Mouse (Mus musculus): ENCODE data around the gene Shc2. TPM values are rescaled to one million over a fixed set of nuclear protein-coding genes. Genes with fewer than 3 reads are reported as not detected.
A peak's percentile ranks its signal among the peaks of the same experiment; 100 is the strongest.

Shc2 gene
- polyA plus RNA-seq, 1 experiment from 2014 or later = 25.3 TPM

DNA sequence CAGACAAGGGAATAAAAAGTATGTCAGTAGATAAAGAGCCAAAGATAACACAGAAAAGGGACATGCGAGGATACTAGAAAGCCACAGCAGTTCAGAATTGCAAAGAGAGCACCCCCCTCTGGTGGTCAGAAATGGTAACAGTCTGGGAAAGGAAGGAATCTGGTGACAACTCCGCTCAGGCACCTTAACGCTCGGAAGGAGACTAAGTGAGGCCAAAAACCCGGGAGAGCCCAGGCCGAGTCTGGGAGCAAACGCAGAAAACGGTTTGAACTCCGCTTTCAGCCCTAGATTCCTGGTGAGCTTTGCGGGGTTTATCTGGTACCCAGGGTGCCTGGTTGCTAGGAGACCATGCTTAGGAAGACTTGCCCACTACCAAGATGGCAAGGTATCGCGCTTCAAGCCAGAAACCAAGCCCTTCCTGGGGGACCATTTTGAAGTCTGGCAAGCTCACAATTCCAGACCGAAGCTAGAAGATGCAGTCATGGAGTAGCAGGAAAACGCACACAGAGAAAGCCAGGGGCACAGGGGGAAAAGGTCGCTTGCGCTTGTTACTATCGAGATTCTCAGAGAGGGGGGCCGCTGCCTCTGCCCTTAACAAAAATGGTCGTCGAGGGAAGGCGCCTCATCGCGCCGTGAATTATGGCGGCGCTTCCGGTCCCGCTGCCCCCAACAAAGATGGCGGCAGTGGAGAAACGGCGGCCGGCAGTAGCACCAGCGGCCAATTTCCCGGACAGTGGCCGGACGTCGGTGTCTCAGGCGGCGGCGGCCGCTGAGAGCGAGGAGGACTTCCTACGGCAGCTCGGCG is 31.3 kb upstream of the Shc2 start, which contains the start of gene Tpgs1:
Gene Tpgs1 (plus strand): TSS at position 599 of the 805 bp plus-strand sequence.
- peak; percentile 88 for ATAC-seq

DNA sequence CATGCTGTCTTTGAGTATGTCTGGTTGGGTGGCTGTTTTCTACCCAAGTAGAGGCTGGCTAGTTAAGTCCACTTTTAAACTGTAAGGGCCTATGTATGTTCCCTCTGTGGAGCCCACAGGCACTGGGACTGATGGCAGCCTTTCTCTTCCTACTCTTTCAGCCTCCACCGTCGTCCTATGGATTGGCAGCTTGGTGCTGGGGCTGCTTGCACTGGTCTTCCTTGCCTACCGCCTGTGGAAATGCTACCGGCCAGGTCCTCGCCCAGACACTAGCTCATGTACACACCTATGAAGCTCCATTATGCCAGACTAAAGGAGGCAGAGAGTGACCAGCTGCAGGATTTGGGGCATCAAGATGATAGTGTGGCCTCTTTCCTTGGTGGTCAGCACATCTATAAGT is 30.4 kb upstream of the Shc2 start:
- Histone ChIP-seq H3K4me3 (ENCODE audit: low read depth, low read length) (peak overlapping the region; percentile 90; the same call in 1 of the 2 replicates), H3K27ac (ENCODE audit: low read length) (peak overlapping the region; percentile 99), H3K36me3 (ENCODE audit: control insufficient read depth, insufficient read depth, low read length) (no peaks in the 10 kb centered on the region), H3K9ac (ENCODE audit: low read depth, low read length) (peak overlapping the region; percentile 31; the same call in 1 of the 2 replicates), H3K4me2 (ENCODE audit: low read length) (peak overlapping the region; percentile 97), H3K4me1 (ENCODE audit: control insufficient read depth, insufficient read depth, low read length) (peaks cover 20% of the 10 kb centered on the region), H3K9me3 (replicated peaks; ENCODE audit: control insufficient read depth, low read length, poor library complexity, severe bottlenecking) (no peaks in the 10 kb centered on the region), H3K27me3 (ENCODE audit: control insufficient read depth, insufficient read depth, low read depth, low read length) (no peaks in the 10 kb centered on the region)
- WGBS = 82% methylated on average over 5 of the region's 5 CpGs
- ATAC-seq = no peak

More for the DNA sequence above, 31.3 kb upstream of the Shc2 start, which contains the start of gene Tpgs1:
- H3K4me1 ChIP-seq (ENCODE audit: control insufficient read depth, insufficient read depth, low read length) = peaks cover 20% of the 10 kb centered on the region
- H3K4me2 ChIP-seq (ENCODE audit: low read length) = peak within 1 kb of the TSS; percentile 97
- H3K27ac ChIP-seq (ENCODE audit: low read length) = peak within 1 kb of the TSS; percentile 99
- no peaks in the 10 kb centered on the region for H3K9me3 ChIP-seq (replicated peaks; ENCODE audit: control insufficient read depth, low read length, poor library complexity, severe bottlenecking)
- peak within 1 kb of the TSS; percentile 90 for H3K4me3 ChIP-seq (ENCODE audit: low read depth, low read length)
- H3K27me3 ChIP-seq (ENCODE audit: control insufficient read depth, insufficient read depth, low read depth, low read length) = no peaks in the 10 kb centered on the region
- under 1% methylated on average over 45 of the region's 45 CpGs for WGBS
- H3K36me3 ChIP-seq (ENCODE audit: control insufficient read depth, insufficient read depth, low read length) = peaks cover 3% of the 10 kb centered on the region; the same call in 1 of the 2 replicates
- peak within 1 kb of the TSS; percentile 93 for H3K9ac ChIP-seq (ENCODE audit: low read depth, low read length)

DNA sequence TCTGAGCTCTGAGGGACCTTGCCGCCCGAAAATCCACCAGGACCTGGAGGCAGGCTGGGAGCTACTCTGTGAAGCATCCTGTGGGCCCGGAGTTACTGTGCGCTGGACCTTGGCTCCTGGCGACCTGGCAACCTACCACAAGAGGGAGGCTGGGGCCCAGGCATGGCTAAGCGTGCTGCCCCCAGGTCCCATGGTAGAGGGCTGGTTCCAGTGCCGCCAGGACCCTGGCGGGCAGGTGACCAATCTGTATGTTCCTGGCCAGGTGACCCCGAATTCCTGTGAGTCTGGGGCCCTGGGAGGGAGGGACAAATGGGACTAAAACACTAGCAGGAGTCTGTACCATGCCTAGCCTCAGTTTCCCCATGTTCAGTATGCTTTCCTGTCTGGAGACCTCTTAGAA is 28.8 kb upstream of the Shc2 start:
- no peak for ATAC-seq

DNA sequence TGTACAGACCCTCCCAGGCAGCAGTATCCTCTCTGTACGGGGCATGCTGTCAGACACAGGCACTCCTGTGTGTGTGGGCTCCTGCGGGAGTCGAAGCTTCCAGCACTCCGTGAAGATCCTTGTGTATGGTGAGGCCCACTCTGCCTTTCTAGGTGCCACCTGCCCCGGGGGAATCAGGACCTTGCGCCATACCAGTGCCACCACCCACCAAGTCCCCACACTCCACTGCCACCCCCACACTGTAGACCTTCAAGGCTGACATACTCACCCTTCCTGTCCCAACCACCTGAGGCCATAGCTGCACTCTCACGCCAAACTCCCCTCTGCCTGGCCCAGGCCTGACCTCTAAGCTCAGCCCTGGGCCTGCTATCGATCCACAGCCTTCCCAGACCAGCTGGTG is 27.3 kb upstream of the Shc2 start:
- Histone ChIP-seq H3K27ac (ENCODE audit: low read length) (no peak overlapping the region), H3K4me1 (ENCODE audit: control insufficient read depth, insufficient read depth, low read length) (peaks cover 8% of the 10 kb centered on the region), H3K9ac (ENCODE audit: low read depth, low read length) (no peak overlapping the region), H3K4me2 (ENCODE audit: low read length) (no peak overlapping the region), H3K4me3 (ENCODE audit: low read depth, low read length) (no peak overlapping the region), H3K9me3 (replicated peaks; ENCODE audit: control insufficient read depth, low read length, poor library complexity, severe bottlenecking) (no peaks in the 10 kb centered on the region), H3K36me3 (ENCODE audit: control insufficient read depth, insufficient read depth, low read length) (no peaks in the 10 kb centered on the region), H3K27me3 (ENCODE audit: control insufficient read depth, insufficient read depth, low read depth, low read length) (no peaks in the 10 kb centered on the region)
- ATAC-seq = no peak
- 81% methylated on average over 8 of the region's 8 CpGs for WGBS

More for the DNA sequence above, 28.8 kb upstream of the Shc2 start:
- H3K36me3 ChIP-seq (ENCODE audit: control insufficient read depth, insufficient read depth, low read length) = no peaks in the 10 kb centered on the region
- H3K4me2 ChIP-seq (ENCODE audit: low read length) = no peak overlapping the region
- peaks cover 20% of the 10 kb centered on the region for H3K4me1 ChIP-seq (ENCODE audit: control insufficient read depth, insufficient read depth, low read length)
- no peak overlapping the region for H3K4me3 ChIP-seq (ENCODE audit: low read depth, low read length)
- no peak overlapping the region for H3K9ac ChIP-seq (ENCODE audit: low read depth, low read length)
- no peaks in the 10 kb centered on the region for H3K9me3 ChIP-seq (replicated peaks; ENCODE audit: control insufficient read depth, low read length, poor library complexity, severe bottlenecking)
- WGBS = 71% methylated on average over 9 of the region's 9 CpGs
- H3K27ac ChIP-seq (ENCODE audit: low read length) = no peak overlapping the region
- no peaks in the 10 kb centered on the region for H3K27me3 ChIP-seq (ENCODE audit: control insufficient read depth, insufficient read depth, low read depth, low read length)

- H3K27me3 ChIP-seq (ENCODE audit: control insufficient read depth, insufficient read depth, low read depth, low read length) = no peaks in the 10 kb centered on the region
- no peak for ATAC-seq
- no peak within 1 kb of the TSS for H3K27ac ChIP-seq (ENCODE audit: low read length)
- H3K36me3 ChIP-seq (ENCODE audit: control insufficient read depth, insufficient read depth, low read length) = no peaks in the 10 kb centered on the region
- 10% methylated on average over 13 of the region's 13 CpGs for WGBS
- 0 out of 2 replicates have a peak within 1 kb of the TSS, but pooled peaks have one; percentile 7 for H3K4me2 ChIP-seq (ENCODE audit: low read length)
- H3K9me3 ChIP-seq (replicated peaks; ENCODE audit: control insufficient read depth, low read length, poor library complexity, severe bottlenecking) = no peaks in the 10 kb centered on the region
- H3K4me3 ChIP-seq (ENCODE audit: low read depth, low read length) = no peak within 1 kb of the TSS
- peak within 1 kb of the TSS; percentile 11; the same call in 1 of the 2 replicates for H3K9ac ChIP-seq (ENCODE audit: low read depth, low read length)
- peaks cover 8% of the 10 kb centered on the region for H3K4me1 ChIP-seq (ENCODE audit: control insufficient read depth, insufficient read depth, low read length)
These were observed 26.5 kb upstream of the Shc2 start, which contains the start of gene Madcam1 for GRCm38 (mm10) chr10:79664131-79664665. Gene Madcam1 (plus strand): TSS chr10:79664559.

DNA sequence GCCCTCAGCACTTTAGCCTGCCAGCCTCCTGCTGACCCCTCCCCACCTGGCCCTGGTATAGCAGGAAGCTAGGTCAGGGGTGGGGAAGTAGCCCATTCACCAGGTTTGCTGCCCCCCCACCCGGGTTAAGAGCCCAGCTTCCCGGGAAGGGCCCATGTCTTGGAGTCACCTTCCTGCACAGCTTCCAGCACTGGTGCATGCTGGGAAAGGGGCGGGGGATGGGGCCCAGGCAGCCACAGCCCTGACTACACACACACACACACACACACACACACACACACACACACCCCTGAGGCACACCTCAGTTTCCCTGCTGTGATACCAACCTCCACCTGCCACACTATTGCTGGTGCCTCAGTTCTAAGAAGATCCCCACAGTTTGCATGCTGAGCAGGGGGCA is 24.1 kb upstream of the Shc2 start:
- H3K4me2 ChIP-seq (ENCODE audit: low read length) = no peak overlapping the region
- H3K4me3 ChIP-seq (ENCODE audit: low read depth, low read length) = no peak overlapping the region
- H3K9me3 ChIP-seq (replicated peaks; ENCODE audit: control insufficient read depth, low read length, poor library complexity, severe bottlenecking) = no peaks in the 10 kb centered on the region
- ATAC-seq = no peak
- H3K36me3 ChIP-seq (ENCODE audit: control insufficient read depth, insufficient read depth, low read length) = no peaks in the 10 kb centered on the region
- H3K9ac ChIP-seq (ENCODE audit: low read depth, low read length) = no peak overlapping the region
- H3K4me1 ChIP-seq (ENCODE audit: control insufficient read depth, insufficient read depth, low read length) = no peaks in the 10 kb centered on the region
- H3K27ac ChIP-seq (ENCODE audit: low read length) = no peak overlapping the region
- WGBS = 47% methylated on average over 3 of the region's 3 CpGs
- H3K27me3 ChIP-seq (ENCODE audit: control insufficient read depth, insufficient read depth, low read depth, low read length) = no peaks in the 10 kb centered on the region

DNA sequence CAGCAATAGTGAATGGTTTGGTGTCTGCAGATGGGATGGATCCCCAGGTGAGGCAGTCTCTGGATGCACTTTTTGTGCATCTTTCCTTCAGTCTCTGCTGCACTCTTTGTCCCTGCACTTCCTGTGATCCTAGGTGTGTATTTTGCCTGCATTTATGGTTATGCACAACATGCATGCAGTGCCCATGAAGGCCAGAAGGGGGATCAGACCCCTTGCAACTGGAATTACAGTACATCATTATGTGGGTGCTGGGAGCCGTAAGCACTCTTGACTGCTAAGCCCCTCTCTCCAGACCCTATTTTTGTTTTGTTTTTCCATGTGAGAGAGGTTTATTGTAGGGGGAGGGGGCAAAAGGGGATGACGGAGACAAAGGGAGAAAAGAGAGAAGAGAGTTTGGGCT is 22.6 kb upstream of the Shc2 start:
- Histone ChIP-seq H3K27me3 (ENCODE audit: control insufficient read depth, insufficient read depth, low read depth, low read length) (no peaks in the 10 kb centered on the region), H3K9ac (ENCODE audit: low read depth, low read length) (no peak overlapping the region), H3K4me3 (ENCODE audit: low read depth, low read length) (no peak overlapping the region), H3K4me2 (ENCODE audit: low read length) (no peak overlapping the region), H3K4me1 (ENCODE audit: control insufficient read depth, insufficient read depth, low read length) (peaks cover 7% of the 10 kb centered on the region), H3K9me3 (replicated peaks; ENCODE audit: control insufficient read depth, low read length, poor library complexity, severe bottlenecking) (no peaks in the 10 kb centered on the region), H3K27ac (ENCODE audit: low read length) (no peak overlapping the region), H3K36me3 (ENCODE audit: control insufficient read depth, insufficient read depth, low read length) (no peaks in the 10 kb centered on the region)
- no peak for ATAC-seq
- WGBS = 82% methylated on average over 2 of the region's 2 CpGs

DNA sequence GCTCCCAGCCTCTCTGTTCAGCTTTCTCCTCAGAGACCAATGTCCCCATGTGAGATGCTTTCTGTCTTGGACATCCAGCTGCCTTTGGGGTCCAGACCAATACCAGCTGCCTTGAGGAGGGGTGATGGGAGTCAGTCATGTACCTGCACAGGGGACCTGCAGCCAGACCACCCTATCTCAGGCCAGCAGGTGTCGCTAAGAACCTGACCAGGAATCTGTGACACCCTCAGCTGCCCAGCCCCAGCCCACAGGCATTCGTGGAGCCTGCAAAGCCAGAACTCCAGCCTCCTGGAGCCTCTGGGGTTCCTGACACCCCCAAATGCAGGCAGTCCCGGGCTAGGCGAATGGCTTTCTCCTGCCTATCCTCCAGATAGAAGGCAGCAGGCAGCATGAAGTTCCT is 21.1 kb upstream of the Shc2 start:
- no peak overlapping the region for H3K4me3 ChIP-seq (ENCODE audit: low read depth, low read length)
- H3K27ac ChIP-seq (ENCODE audit: low read length) = no peak overlapping the region
- H3K9me3 ChIP-seq (replicated peaks; ENCODE audit: control insufficient read depth, low read length, poor library complexity, severe bottlenecking) = no peaks in the 10 kb centered on the region
- no peaks in the 10 kb centered on the region for H3K36me3 ChIP-seq (ENCODE audit: control insufficient read depth, insufficient read depth, low read length)
- no peak for ATAC-seq
- WGBS = 20% methylated on average over 4 of the region's 4 CpGs
- H3K4me2 ChIP-seq (ENCODE audit: low read length) = no peak overlapping the region
- H3K4me1 ChIP-seq (ENCODE audit: control insufficient read depth, insufficient read depth, low read length) = peaks cover 21% of the 10 kb centered on the region
- no peaks in the 10 kb centered on the region for H3K27me3 ChIP-seq (ENCODE audit: control insufficient read depth, insufficient read depth, low read depth, low read length)
- H3K9ac ChIP-seq (ENCODE audit: low read depth, low read length) = no peak overlapping the region

DNA sequence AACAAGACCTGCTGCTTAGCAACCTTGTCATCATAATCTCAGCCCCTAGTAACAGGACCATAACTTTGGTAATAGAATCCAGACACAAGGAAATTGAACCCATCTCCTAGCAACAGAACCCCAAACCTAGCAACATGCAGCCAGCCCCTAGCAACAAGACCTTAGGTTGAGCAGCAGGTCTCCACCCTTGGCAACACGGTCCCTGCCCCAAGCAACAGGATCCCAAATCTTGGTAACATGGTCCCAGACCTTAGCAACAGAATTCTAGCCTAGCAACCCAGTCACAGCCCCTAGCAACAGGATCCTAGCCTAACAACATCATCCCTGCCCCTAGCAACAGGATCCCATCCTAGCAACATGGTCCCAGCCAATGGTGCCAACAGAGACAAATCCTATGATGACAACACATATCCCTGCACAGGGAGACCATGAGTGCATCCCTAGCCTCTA is 17.3 kb upstream of the Shc2 start:
- no peaks in the 10 kb centered on the region for H3K9me3 ChIP-seq (replicated peaks; ENCODE audit: control insufficient read depth, low read length, poor library complexity, severe bottlenecking)
- ATAC-seq = peak; percentile 92
- H3K4me1 ChIP-seq (ENCODE audit: control insufficient read depth, insufficient read depth, low read length) = peaks cover 23% of the 10 kb centered on the region
- H3K9ac ChIP-seq (ENCODE audit: low read depth, low read length) = no peak overlapping the region
- peak overlapping the region; percentile 7 for H3K4me2 ChIP-seq (ENCODE audit: low read length)
- H3K27me3 ChIP-seq (ENCODE audit: control insufficient read depth, insufficient read depth, low read depth, low read length) = no peaks in the 10 kb centered on the region
- WGBS = 5% methylated on average over 1 of the region's 1 CpGs
- no peaks in the 10 kb centered on the region for H3K36me3 ChIP-seq (ENCODE audit: control insufficient read depth, insufficient read depth, low read length)
- H3K4me3 ChIP-seq (ENCODE audit: low read depth, low read length) = no peak overlapping the region
- peak overlapping the region; percentile 80 for H3K27ac ChIP-seq (ENCODE audit: low read length)

All from midbrain, embryonic 16.5 days (tissue).